Mouse (Mus musculus) liver, adult 2 months (tissue): ENCODE measurements around the gene Rpl38.
"Not testable (repeated sequence)": the region's sequence is repeated elsewhere in the genome, so short reads cannot be mapped to it uniquely, and the experiment has no call there.

Experiments
- CTCF ChIP-seq: fragments of 200-500 bp; IDR thresholded peaks from 2 replicates; pipeline ENCODE4 v1.5.1; 2011; ENCODE audit warnings: low read depth, low read length, control low read depth
- POLR2A ChIP-seq: fragments of 200-500 bp; IDR thresholded peaks from 2 replicates; pipeline ENCODE4 v1.6.1; 2011; ENCODE audit warnings: low read length, control low read depth; ENCODE audit not compliant: insufficient read depth; ENCODE audit errors: extremely low read depth

DNA sequence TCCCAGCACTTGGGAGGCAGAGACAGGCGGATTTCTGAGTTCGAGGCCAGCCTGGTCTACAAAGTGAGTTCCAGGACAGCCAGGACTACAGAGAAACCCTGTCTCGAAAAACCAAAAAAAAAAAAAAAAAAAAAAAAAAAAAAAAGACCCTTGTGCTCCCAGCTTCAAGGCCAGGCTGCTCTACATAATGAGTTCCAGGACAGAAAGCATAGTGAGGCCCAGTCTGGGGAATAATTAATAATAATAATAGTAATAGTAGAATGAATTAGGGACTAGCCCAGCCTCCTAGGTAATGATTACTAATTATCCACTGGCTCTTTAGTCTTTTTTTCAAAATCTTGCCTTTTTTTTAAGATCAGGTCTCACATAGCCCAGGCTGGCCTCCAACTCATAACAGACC lies 6.5 kb downstream of the Rpl38 start:
- TF ChIP-seq CTCF, POLR2A: not testable (repeated sequence)
